Mouse (Mus musculus) lung, postnatal 0 days (tissue): ENCODE measurements at regions not wholly inside any gene's neighbourhood (a gene's known extent, or its start where the extent isn't known, plus 50 kb on each side); places are given as distances from the start of the nearest gene placed in this dataset.
A peak's percentile ranks its signal among the peaks of the same experiment; 100 is the strongest.

Source experiments
- ATAC-seq: fragments of 200-750 bp; cut with Nextera tagmentation; 2 replicates; pipeline ENCODE4 v1.8.0; 2017; ENCODE audit warnings: moderate library complexity
- DNase-seq: peaks from one replicate; pipeline ENCODE4 v3.0.0-alpha.2; 2016; ENCODE audit warnings: low spot score
- H3K27ac ChIP-seq: fragments of 300-500 bp; sonication (generic); 2 replicates; pipeline ENCODE4 v1.5.1; 2014; ENCODE audit warnings: antibody characterized with exemption, mild to moderate bottlenecking, low read length, mixed read lengths
- H3K27me3 ChIP-seq: fragments of 300-500 bp; sonication (generic); replicated peaks from 2 replicates; pipeline ENCODE4 v1.6.1; 2014; ENCODE audit warnings: low read length, mixed read lengths; ENCODE audit not compliant: insufficient read depth
- H3K36me3 ChIP-seq: fragments of 300-500 bp; sonication (generic); 2 replicates; pipeline ENCODE4 v1.6.1; 2014; ENCODE audit warnings: low read length, mixed read lengths; ENCODE audit not compliant: insufficient read depth
- H3K4me1 ChIP-seq: fragments of 300-500 bp; sonication (generic); 2 replicates; pipeline ENCODE4 v1.6.1; 2014; ENCODE audit warnings: antibody characterized with exemption, low read depth, low read length, mixed read lengths; ENCODE audit not compliant: insufficient read depth
- H3K4me2 ChIP-seq: fragments of 300-500 bp; sonication (generic); replicated peaks from 2 replicates; pipeline ENCODE4 v1.6.1; 2014; ENCODE audit warnings: low read depth, mild to moderate bottlenecking, low read length, moderate library complexity, mixed read lengths
- H3K4me3 ChIP-seq: fragments of 300-500 bp; sonication (generic); 2 replicates; pipeline ENCODE4 v1.5.1; 2014; ENCODE audit warnings: low read depth, low read length
- H3K9ac ChIP-seq: fragments of 300-500 bp; sonication (generic); replicated peaks from 2 replicates; pipeline ENCODE4 v1.6.1; 2014; ENCODE audit warnings: low read depth, mild to moderate bottlenecking
- H3K9me3 ChIP-seq: fragments of 300-500 bp; sonication (generic); 2 replicates; pipeline ENCODE4 v1.6.1; 2016; ENCODE audit warnings: low read length, mixed read lengths
- CTCF ChIP-seq: IDR thresholded peaks from 2 replicates; pipeline ENCODE4 v1.5.1; 2016; ENCODE audit warnings: antibody characterized with exemption, mild to moderate bottlenecking
- EP300 ChIP-seq: IDR thresholded peaks from 2 replicates; pipeline ENCODE4 v1.6.1; 2016; ENCODE audit warnings: antibody characterized with exemption, mild to moderate bottlenecking, control low read depth
- WGBS: fragments of 180-500 bp; shearing (Covaris S2); extraction: QIAGEN DNeasy Blood & Tissue Kit; methylation state at CpG from one replicate; pipeline ENCODE4 v1.1.7; 2014; 5-methylcytosine and 5-hydroxymethylcytosine counted together

- TF ChIP-seq CTCF (no peak), EP300 (no peak)
- DNase-seq (no peak), ATAC-seq (no peak)
- Histone ChIP-seq H3K27ac (no peak overlapping the region), H3K4me3 (no peak overlapping the region), H3K4me1 (no peaks in the 10 kb centered on the region), H3K9ac (no peak overlapping the region), H3K9me3 (no peaks in the 10 kb centered on the region), H3K4me2 (no peak overlapping the region), H3K36me3 (no peaks in the 10 kb centered on the region), H3K27me3 (no peaks in the 10 kb centered on the region)
Measured at GRCm38 (mm10) chr13:33721851-33722250, 60.6 kb downstream of the Serpinb6d start.

GRCm38 (mm10) chr13:33762293-33763125, 80.7 kb downstream of the Serpinb6e start:
- peak; percentile 28; the same call in 1 of the 2 replicates for ATAC-seq
- Histone ChIP-seq H3K27ac (no peak overlapping the region), H3K9me3 (no peaks in the 10 kb centered on the region), H3K4me1 (no peaks in the 10 kb centered on the region), H3K36me3 (no peaks in the 10 kb centered on the region), H3K27me3 (no peaks in the 10 kb centered on the region), H3K9ac (peak overlapping the region; percentile 29; the same call in 1 of the 2 replicates), H3K4me3 (peak overlapping the region; percentile 15; the same call in 1 of the 2 replicates), H3K4me2 (peak overlapping the region; percentile 42)
- peak; percentile 74 for TF ChIP-seq CTCF
- TF ChIP-seq EP300, result no peak
- WGBS, result 35% methylated on average over 18 of the region's 18 CpGs
- peak; percentile 73 for DNase-seq

- DNase-seq, result no peak
- WGBS, result 74% methylated on average over 14 of the region's 14 CpGs
Measured at GRCm38 (mm10) chr13:33763295-33763916, 79.8 kb downstream of the Serpinb6e start.

More at GRCm38 (mm10) chr13:33763295-33763916, 79.8 kb downstream of the Serpinb6e start:
- H3K36me3 ChIP-seq, result no peaks in the 10 kb centered on the region
- no peak for ATAC-seq
- no peaks in the 10 kb centered on the region for H3K9me3 ChIP-seq
- H3K4me2 ChIP-seq, result no peak overlapping the region
- no peak overlapping the region for H3K4me3 ChIP-seq
- no peak overlapping the region for H3K27ac ChIP-seq
- H3K4me1 ChIP-seq, result no peaks in the 10 kb centered on the region
- no peaks in the 10 kb centered on the region for H3K27me3 ChIP-seq
- TF ChIP-seq EP300 (no peak), CTCF (no peak)
- no peak overlapping the region for H3K9ac ChIP-seq
